Mouse (Mus musculus) mesoderm, embryonic 11.5 days (tissue): ENCODE results near the gene Cirbp.
A peak's percentile ranks its signal among the peaks of the same experiment; 100 is the strongest.

Source experiments
- DNase-seq: peaks from one replicate; pipeline ENCODE4 v3.0.0-alpha.2; 2012; ENCODE audit warnings: low read depth, low spot score

Cirbp gene

DNA sequence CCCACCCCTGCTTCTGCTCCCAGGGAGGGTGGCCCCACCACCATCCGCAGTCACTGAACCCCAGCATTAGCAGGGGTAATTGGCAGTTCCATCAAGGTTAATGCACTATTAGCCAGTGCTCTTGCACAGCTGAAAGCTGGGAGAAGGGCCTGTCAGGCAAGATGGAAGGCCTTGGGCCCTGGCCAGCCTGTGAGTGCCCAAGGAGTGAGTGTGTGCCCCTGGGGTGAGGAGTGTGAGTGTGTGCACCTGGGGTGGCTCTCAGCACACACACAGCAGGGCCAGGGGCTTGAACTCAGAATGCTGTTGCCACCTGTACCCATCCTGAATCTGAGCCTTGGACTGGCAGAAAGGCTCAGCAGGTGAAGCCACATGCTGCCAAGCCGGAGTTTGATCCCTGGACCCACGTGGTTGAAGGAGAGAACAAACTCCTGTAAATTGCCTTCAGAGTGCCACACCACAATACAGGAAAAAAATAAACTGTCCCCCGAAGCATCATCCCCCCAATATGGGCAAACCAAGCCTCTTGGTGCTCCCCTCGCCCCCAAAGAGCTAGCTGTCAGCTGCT, 10.6 kb downstream of the Cirbp start:
- no peak for DNase-seq

DNA sequence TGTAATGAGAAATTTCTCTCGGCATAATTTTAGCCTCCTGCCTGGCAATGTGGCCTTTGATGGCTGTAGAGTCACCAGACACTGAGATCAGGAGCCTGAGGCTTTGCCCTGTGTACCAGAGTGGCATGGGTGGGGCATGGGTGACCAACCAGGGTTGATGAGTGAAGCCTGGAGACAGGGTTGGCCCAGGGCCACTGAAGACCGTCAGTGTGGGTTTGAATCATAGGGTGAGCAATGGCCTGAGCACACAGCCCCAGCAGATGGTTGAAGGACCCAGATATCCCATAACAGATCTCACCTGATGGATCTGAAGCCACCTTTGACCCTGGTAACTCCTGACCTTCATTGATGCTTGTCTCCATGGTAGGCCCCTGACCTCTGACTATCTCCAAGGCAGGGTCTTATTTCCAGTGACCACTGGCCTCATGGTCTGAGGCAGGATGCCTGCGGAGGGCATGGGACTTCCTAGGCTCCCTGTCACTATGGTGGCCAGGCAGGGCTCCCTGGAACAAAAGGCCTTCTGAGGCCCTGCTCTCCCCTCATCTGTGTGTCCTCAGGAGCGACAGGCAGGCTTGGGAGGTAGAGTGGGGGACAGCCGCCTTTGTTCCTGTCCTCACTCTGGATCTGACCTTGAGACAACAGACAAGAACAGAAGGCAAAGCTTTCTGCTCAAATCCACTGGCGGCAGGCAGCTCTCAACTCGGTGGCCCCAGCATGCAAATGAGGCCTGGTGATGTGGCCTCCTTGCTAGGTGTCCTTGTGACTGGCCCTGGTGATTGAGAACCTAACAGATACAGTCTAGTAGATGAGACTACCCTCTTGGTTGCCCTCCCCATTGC, 11.9 kb downstream of the Cirbp start:
- no peak for DNase-seq

DNA sequence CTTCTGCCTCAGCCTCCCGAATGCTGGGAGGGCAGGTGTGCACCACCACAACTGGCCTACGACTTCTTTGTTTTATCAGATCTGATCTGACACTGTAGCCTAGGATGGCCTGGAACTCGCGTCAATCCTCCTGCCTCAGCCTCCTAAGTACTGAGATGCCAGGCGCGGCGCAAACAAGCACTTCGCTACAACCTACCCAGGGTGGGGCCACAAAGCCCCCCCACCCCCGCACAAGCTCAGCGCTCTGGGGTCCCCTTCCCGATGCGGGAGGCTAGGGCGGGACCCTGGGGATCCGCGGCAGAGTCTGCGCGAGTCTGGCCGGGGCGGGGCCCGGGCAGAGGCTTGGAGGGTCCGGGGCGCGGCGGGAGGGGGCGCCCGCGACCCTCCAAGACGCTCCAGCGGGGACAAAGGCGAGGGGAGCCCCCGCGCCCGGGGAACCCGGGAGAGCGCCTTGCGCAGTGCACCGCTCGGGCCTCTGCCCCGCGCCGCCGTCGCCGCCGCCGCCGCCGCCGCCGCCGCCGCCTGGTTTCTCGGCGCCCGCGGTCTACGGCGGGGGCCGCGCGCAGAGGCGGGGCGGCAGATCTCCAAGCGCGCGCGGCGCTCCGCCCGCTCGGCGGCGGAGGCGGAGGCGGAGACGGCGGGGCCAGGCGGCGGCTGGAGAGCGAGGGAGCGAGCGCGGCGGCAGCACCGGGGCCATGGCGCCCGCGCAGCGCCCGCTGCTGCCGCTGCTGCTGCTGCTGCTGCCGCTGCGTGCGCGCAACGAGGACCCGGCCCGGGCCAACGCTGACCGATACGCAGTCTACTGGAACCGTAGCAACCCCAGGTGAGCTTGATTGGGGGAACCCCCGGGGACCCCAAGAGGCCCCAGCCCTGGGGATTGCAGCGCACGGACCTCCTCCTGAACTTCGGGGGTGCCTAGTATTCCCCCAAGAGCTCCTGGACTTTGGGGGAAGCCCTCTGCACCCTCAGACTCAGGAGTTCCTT, 13.6 kb downstream of the Cirbp start, which contains the start of gene Efna2:
Gene Efna2, plus strand, starts transcription at position 415 of the 984 bp plus-strand sequence.
- peak; percentile 60 for DNase-seq

DNA sequence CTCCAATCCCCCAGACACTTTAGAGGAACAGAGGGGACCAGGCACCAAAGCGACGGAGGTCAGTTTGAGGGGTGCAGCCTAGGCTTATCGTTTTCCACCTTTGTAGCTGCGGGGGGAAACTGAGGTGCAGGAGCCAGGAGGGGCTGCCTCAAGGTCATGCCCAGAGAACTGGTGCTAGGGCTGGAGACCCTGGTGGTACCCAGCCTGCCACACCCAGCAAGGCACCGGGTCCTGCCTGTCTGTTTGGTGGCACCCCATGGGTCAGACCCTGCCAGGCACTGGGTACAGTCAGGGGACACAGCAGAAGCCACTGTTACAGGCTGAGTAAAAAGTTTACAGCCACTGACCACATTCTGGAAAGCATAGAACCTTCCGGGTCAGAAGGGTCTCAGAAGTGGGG, 14.5 kb downstream of the Cirbp start:
- no peak for DNase-seq

DNA sequence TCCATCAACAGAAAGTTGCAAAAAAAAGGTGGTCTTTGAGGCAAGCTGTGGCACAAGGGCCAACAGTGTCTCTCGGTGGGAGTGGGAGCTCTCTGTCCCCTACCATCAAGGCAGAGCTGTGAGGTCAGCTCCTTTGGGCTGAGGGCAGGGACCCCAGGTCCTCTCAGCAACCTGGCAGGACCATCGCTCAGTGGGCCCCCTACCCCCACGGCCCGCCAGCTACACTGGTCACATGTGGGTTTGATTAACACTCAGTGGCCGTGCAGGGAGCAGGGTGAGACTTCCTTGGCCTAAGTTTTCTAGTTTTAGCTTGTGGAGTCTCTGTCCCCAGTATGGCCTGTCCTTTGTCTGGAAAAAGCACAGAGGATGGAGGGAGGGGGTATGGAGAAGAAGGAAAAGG, 15.0 kb downstream of the Cirbp start:
- no peak for DNase-seq

DNA sequence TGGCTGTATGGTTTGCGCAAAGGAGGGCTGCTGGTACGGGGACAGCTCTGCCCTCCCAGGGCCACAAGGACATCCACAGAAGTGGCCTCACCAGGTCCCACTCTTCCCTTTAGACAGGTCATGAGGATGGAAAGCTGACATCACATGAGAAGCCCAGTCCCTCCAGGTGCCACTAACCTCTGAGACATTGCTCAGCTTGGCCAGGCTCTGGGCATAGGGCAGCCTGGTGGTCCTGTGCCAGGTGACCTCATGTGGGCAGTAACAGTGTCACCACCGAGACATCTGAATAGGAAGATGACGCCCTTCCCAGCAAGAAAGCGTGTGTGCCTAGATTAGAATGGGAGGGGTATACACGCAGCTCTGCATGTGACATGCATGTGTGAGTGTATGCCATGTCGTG, 16.8 kb downstream of the Cirbp start:
- no peak for DNase-seq

DNA sequence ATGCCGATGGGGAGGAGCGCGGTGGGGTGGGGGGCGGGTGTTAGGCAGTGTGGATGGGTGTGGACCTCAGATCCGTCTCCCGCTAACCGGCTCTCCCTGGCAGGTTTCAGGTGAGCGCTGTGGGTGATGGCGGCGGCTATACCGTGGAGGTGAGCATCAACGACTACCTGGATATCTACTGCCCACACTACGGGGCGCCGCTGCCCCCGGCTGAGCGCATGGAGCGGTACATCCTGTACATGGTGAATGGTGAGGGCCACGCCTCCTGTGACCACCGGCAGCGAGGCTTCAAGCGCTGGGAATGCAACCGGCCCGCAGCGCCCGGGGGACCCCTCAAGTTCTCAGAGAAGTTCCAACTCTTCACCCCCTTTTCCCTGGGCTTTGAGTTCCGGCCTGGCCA, 20.9 kb downstream of the Cirbp start:
- no peak for DNase-seq

DNA sequence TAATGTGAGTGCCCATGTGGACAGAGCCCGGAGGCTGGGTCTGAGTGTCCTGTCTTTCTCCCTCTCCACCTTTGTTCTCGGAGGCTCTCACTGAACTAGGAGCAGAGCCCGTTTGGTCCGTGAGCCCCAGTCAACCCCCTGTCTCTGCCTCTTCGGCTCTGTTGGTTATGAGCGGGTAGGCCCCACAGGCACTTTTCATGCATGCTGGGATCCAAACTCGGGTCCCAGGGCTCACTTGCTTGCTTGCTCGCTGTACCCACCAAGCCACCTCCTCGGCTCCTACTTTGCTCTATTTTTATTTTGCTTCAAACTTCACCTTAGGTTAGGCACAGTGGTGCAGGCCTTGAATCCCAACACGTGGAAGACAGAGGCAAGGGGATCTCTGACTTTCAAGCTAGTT, 22.0 kb downstream of the Cirbp start:
- DNase-seq: no peak

DNA sequence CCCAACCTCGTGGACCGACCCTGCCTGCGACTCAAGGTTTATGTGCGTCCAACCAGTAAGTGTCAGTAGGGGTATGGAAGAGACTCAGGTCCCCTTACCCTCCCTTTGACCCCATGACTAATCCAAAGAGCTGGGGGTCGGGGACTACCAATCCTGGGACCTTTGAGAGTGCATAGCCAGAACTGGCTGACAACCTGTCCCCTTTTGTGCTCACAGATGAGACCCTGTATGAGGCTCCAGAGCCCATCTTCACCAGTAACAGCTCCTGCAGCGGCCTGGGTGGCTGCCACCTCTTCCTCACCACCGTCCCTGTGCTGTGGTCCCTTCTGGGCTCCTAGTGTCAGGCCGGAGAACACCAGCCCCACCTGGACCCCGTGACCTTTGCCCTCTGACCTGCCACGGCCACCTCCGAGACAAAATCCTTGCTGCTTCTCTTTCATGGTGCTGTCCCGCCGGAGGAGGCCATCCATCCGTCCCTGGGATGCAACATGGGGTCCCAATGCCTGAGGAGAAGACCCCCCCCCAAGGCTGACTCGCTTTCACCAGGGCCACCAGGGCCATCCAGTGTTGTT, 22.8 kb downstream of the Cirbp start:
- DNase-seq: no peak

DNA sequence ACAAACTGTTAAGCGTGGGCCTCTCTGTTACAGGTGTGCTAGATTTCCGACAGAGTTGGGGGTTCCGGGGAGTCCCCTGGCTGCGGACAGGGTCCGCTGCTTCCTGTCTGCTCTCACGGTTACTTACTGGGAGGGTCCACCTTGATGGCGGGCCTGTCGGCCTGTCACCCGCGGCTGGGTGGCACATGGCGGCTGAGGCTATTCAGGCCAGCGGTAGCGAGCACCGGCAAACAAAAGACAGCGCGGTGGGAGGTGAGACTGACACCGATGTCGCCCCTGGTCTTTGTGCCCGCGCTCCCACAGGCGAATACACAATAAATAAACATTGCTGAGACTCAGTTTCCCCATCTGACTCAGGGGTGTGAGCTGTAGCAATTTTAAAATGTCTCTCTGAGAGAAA, 24.2 kb downstream of the Cirbp start:
- no peak for DNase-seq

DNA sequence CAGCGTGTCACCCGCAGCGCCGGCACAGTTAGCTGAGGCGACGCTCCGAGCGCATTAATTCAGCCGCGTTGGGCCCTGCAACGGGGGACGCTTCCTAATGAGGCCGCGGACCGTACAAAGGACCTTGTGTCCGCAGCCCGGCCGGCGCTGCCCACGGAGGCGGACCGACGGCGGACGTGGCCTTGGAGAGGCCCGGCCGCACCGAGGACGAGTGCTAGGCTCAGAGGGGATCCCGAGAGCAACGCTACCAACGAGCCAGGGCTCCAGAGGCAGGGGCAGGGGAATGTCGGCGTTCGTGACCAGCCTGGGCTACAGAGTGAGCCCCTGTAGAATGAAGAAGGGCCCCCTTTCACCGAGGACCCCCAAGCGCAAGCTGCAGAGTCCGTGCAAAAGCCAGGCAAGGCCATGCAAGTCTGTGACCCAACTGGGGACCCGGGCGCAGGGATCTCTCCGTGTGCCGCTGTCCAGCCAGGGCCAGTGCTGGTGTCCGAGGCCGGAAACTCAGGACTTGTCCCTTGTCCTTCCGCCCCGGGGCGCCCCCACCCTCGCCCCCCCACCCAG, 24.8 kb downstream of the Cirbp start:
- DNase-seq: peak; percentile 61

DNA sequence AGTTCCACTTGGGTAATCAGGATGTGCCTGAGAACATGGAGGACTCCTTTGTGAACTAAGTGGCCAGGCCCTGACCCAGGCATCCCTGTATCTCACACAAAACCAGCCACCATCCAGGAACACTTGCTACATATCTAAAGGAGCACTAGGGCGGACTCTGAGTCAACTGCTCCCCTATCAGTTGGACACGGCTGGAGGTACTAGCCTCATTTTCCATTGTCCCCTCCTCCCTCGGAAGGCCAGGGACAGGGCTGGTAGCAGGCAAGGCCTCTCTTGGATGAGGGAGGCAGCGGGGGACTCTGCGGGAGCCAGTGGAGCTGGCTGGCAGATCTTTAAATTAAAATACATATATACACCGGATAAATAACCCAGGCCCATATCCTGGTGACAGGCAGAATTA, 28.2 kb downstream of the Cirbp start:
- no peak for DNase-seq

DNA sequence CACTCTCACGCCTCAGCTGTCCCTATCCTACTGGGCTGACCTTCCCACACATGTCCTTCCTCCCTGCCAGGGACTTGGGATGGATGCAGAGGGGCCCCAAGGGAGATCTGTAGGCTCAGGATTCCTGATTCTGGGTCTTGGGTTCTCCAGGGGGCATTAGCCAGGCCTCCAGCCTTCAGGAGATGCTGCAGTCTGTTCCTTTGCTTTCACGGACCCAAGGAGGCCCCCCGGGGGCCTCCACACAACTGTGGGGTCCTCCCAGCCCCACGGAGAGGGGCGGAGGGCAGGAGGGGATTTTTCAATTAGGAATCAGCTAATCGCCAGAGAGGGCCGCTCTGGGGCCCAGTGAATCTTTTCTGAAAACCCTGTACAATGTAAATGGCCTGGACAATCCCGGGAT, 28.7 kb downstream of the Cirbp start:
- DNase-seq: no peak

DNA sequence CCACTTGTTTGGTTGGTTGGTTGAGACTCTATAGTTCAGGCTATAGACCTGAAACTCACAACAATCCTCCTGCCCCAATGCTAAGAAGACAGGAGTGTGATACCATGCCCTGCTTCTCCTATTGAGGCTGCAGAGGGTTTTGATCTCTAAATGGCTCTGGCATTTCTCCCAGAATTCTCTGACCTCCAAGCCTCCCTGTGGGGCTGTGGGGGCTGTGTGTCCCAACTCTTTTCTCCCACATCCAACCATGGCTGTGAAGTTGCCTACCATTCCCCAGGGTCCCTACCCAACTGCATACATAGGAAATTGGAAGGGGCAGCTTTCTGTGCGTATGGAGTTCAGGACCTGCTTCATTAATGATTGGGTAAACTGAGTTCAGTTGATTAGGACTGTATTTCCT, 30.4 kb downstream of the Cirbp start:
- DNase-seq: no peak

DNA sequence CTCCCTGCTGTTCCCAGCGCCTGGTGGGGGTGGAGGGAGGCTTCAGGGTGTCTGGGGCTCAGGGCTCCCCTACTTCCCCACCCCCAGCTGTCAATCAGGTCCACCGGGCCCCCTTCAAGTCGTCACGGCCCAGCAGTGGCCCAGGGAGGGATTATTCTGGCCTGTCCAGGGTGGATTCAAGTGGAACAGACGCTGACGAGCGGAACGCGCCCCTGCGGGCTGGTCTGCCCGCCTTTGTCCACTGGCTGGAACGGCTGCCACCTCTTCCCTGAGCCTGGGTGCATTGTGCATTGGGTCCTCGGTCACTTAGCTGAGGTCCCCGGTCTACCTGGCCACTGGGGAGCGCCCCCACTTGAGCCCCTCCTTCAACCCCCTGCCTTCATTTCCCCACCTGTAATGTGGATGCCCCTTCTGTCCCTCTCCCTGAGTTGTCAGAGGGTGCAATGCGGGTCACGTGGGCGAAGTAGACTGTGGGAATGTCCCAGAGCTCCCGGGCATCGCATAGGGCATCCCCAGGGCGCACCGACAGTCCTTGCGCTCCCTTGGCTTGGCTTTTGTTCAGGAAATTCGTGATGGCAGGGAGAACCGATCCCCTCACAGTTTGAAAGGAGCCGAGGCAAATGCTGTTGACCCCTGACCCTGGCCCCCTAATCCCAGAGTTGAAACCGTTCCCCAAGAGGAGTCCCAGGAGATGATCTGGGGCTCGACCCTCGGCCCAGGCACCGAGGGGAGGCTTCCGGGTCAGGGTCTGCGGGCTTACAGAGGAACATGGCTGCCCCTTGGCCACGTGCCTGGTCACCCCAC, 31.2 kb downstream of the Cirbp start:
- DNase-seq: no peak

DNA sequence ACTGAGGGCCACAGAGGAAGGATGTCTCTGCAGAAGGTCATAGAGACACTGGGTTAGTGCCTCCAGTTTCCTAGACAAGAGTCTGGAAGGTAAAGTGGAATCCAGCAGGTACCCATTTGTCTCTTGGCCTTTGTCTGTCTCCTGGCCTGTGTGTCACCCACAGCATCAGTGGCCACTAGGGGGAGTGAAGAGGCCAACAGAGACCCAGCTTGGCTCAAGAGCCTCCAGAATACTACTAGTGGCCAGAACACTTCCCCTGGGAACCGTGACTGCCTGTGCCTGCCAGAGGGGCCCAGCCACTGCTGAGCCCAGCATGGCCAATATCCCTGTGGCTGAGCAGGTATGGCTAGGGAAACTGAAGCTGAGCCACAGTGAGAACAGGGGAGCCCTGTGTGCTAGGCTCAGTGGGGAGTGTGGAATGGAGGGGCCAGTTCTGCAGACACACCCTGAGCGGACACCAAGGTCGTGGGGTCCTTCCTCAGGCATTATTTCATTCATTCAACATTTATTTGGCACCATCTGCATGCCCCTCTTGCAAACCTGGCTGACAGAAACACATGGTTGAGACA, 33.7 kb downstream of the Cirbp start:
- DNase-seq: peak; percentile 92

DNA sequence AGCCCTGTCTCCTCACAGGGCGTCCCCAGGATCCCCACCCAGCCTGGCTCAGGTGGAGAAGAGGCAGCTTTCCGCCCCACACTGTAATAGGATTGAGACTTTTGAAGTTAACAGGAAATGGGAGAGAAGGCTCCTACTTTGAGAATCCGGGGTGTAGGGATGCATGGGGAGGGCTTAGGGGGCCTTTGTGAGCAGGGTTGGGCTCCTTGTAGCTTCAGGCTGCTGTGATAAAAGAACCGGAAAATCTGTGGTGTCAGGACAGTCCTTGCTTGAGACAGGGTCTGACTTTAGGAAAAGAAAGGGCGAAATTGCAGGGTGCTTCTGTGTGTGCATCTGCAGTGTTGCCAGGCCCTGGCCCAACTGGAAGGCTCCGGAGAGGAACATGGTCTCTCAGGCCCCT, 34.7 kb downstream of the Cirbp start:
- no peak for DNase-seq

DNA sequence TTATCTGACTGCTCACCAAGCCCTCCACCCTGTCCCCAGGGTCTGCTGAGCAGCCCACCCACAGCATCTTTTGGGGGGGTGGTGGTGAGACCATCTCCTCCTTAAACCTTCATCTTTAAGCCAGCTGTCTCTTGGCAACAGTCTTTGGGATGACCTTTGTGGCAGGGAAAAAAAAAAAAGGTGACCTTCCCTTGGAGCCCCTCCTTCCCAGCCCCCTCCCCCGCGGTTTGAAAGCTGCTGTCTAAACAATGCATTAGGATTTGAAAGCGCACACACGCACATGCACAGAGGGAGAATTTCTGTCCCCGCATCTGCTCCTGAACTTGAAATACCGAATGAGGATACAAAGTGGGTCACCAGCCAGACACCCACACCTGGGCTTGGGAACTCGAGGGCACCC, 38.3 kb downstream of the Cirbp start:
- DNase-seq: no peak

DNA sequence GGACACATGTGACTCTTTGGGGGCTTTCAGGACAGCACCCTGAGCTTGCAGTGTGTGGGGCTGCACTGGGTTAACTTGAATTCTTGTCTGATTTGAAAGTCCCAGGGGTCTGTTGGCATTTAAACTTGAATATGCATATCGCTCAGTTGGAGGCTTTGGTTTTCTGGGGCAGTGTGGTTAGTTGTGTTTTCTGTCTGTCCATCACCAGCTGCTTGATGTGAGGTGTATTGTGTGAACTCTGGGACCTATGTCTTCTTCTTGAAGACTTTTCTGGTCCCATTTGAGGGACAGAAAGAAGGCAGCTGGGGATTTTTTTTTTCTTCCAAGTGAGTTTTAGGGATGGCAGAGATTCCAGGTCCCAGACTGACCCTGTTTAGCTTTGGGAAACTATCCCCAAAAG, 41.4 kb downstream of the Cirbp start:
- DNase-seq: no peak

DNA sequence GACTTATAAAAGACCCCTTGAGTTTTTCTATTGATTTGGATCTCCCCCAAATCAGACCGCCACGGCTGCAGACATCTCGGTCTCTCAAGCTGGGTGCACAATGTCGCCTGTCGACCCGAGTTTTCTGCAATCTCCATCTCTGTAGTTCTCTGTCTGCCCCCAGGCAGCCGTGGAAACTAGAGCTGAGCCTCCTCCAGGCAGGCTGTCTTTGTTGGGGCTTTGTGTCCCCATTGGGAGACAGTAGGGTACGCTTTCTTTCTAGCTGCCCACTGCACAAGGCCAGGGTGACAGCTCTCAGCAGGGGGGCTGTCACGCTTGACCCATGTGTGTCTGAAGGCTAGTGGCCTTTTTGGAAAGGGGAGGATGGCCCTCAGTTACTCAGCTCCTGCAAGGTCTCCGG, 41.9 kb downstream of the Cirbp start:
- DNase-seq: no peak
